Mouse (Mus musculus): ENCODE measurements at regions not wholly inside any gene's neighbourhood (a gene's known extent, or its start where the extent isn't known, plus 50 kb on each side); places are given as distances from the start of the nearest gene placed in this dataset.

GRCm38 (mm10) chr2:128445443-128445842 is 145.6 kb upstream of the Spdye4c start:
- no peak for DNase-seq
- intact Hi-C loops (cut with DNase I; ENCODE audit: low total_unique reads): no loop called here

GRCm38 (mm10) chr2:128449294-128449693 is 141.7 kb upstream of the Spdye4c start:
- intact Hi-C loops (cut with DNase I; ENCODE audit: low total_unique reads): no loop called here
- DNase-seq: no peak

- no peak for DNase-seq
- intact Hi-C loops (cut with DNase I; ENCODE audit: low total_unique reads): no loop called here
These were observed 141.0 kb upstream of the Spdye4c start for GRCm38 (mm10) chr2:128450045-128450444.

DNA sequence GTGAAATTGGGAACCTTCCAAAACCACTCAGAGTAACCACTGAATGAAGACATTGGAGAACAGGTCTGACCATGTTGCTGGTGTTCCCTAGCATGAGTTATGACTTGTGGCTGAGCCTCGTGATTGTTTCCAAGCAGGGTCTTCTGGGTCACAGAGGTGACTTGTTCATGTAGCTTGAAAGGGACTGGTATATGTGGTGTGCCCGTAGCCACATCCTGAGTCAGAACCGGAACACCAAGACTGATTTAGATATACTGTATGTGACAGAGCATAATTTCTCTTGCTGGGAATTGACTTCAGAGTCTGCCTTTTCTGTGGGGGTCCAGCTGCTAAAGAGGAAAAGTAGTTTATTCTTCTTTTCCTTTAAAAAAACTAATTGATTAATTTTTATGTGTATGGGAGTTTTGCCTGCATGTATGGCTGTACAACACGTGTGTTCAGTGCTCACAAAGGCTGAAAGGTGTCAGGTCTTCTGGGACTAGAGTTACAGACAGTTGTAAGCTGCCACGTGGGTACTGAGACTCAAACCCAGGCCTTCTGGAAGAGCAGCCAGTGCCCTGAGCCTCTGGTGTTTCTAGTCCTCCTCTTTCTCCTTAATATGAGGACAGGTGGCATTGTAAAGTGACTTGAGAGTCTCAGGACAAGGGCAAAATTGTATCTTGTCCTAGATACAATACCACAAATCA is 139.3 kb upstream of the Spdye4c start:
- no peak for DNase-seq
- intact Hi-C loops (cut with DNase I; ENCODE audit: low total_unique reads): no loop called here

GRCm38 (mm10) chr2:128452582-128452981 is 138.4 kb upstream of the Spdye4c start:
- DNase-seq: peak; percentile 1
- intact Hi-C loops (cut with DNase I; ENCODE audit: low total_unique reads): no loop called here

- no peak for DNase-seq
- intact Hi-C loops (cut with DNase I; ENCODE audit: low total_unique reads): no loop called here
These were observed 136.5 kb upstream of the Spdye4c start for GRCm38 (mm10) chr2:128454509-128454908.

GRCm38 (mm10) chr2:128457591-128458209 is 133.3 kb upstream of the Spdye4c start:
- intact Hi-C loops (cut with DNase I; ENCODE audit: low total_unique reads): no loop called here
- DNase-seq: no peak

- DNase-seq: no peak
- intact Hi-C loops (cut with DNase I; ENCODE audit: low total_unique reads): no loop called here
These were observed 125.6 kb upstream of the Spdye4c start for GRCm38 (mm10) chr2:128465214-128465984.

- DNase-seq: no peak
- intact Hi-C loops (cut with DNase I; ENCODE audit: low total_unique reads): no loop called here
These were observed 123.3 kb upstream of the Spdye4c start for GRCm38 (mm10) chr2:128467490-128468245.

- intact Hi-C loops (cut with DNase I; ENCODE audit: low total_unique reads): no loop called here
- no peak for DNase-seq
These were observed 122.7 kb upstream of the Spdye4c start for GRCm38 (mm10) chr2:128468323-128468722.

GRCm38 (mm10) chr2:128470351-128470750 is 120.7 kb upstream of the Spdye4c start:
- intact Hi-C loops (cut with DNase I; ENCODE audit: low total_unique reads): no loop called here
- peak; percentile 21 for DNase-seq

DNA sequence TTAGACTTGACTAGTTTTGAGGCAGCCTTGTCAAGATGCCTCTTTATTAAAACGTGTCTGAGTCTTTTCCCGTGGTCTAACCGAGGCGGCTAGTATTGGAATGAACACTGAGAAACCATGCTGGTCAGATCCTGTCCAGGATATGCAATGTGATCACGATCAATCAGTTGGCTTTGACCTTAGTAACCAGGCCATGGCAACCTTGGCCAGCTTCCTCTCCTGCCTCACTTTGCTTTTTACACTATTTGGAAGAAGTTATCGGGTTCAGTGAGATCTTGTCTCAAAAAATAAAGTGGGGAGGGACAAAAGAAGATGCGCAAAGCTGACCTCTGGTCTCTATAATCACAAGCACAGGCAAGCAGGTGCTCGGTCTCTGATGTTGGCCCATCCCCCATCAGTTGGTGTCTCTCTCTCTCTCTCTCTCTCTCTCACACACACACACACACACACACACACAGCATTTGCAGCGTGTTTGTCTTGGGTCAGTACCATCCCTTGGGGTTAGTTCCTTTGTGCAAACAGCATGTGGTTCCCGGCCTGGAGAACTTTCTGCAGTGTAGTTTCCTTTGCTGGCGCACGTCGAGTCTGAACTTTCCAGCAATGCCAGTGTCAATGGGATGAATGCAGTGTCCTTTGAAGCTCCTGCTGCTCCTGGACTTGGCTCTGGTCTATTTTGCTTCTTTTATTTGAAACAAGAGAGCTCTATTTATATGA is 117.6 kb upstream of the Spdye4c start:
- DNase-seq: no peak
- intact Hi-C loops (cut with DNase I; ENCODE audit: low total_unique reads): no loop called here

DNA sequence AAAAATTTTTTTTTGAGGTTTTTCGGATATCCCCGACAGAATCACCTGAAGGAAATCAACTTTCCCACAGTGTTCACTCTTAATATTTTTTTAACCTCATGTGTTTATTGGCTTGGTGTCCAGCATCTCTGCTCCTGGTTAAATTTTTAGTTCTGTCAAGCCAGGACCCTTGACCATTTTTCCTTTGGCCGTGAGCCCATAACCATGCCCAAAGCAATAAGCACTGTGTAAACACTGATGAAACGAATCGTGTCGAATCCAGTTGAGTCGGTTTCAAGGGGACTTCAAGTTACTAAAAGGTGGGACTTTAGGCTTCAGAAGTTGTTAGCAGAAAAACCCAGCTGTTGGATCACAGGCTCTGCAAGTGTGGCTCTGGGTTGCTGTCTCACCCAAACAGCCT is 117.0 kb upstream of the Spdye4c start:
- intact Hi-C loops (cut with DNase I; ENCODE audit: low total_unique reads): no loop called here

GRCm38 (mm10) chr2:128477242-128477641 is 113.8 kb upstream of the Spdye4c start:
- intact Hi-C loops (cut with DNase I; ENCODE audit: low total_unique reads): no loop called here
- no peak for DNase-seq

More for the DNA sequence above, 117.0 kb upstream of the Spdye4c start:
- DNase-seq: no peak

DNA sequence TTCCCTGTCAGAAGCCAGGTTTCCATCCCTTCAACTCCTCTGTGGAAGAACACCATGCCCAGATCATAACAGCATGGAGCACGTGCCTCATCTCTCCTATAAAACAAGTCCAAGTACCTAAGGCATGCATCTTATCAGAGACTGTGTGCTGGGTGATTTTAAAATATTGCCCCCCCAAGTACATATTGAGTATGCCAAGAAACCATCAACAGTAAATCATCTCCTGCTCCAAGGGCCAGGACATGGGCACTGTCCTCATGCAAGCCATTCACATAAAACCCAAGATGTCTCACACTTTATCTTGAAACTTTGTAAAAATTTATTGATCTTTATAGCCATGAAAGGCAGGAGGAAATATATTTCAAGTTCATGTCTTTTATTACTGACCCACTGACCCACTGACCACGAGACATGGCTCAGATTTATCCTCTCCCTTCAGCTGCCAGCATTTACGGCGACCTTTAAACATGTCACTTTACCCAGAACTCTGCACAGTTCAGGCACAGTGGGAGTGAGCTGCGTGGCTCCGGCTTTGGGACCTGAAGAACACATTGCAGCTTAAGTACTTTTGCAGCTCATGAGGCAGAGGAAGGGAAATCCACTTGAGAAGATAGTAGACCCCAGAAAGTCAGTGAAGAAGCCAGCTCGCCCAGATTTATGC is 99.7 kb upstream of the Spdye4c start:
- no peak for DNase-seq
- intact Hi-C loops (cut with DNase I; ENCODE audit: low total_unique reads): no loop called here

DNA sequence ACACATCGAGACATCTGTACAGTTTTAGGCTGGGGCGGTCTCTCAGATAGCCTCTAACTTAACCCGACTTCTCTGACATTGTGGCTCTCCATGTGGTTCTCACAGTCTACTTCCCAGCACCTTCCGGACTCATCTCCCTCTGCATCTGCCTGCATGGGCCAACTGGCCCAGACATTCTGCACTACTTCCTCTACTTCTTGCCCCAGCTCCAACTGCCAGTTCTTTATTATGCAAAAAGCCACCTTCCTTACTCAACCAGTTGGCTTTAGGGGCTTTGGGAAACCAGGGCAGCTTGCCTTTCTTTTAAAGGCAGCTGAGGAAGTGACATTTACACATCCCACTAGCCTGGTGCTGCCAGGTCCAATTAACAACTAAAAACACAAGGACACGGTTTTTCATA is 97.1 kb upstream of the Spdye4c start:
- no peak for DNase-seq
- intact Hi-C loops (cut with DNase I; ENCODE audit: low total_unique reads): no loop called here

DNA sequence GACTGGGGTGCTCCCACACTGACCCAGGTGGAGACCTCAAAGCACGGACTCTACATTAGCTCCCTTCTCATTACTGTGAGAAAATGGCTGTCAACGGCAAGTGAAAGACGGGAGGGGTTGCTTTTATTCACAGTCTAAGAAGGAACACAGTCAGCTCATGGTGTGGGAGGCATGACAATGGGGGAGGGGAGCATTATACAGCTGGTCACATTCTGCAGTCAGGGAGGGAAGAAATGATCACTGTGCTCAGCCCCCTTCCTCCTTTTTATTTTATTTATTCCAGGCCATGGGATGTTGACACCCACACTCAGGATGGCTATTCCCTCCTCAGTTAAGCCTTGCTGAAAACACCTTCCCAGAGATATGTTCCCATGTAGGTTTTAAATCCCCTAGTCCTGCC is 93.1 kb upstream of the Spdye4c start:
- intact Hi-C loops (cut with DNase I; ENCODE audit: low total_unique reads): no loop called here

GRCm38 (mm10) chr2:128498611-128499010 is 92.4 kb upstream of the Spdye4c start:
- intact Hi-C loops (cut with DNase I; ENCODE audit: low total_unique reads): no loop called here
- no peak for DNase-seq

More for the DNA sequence above, 93.1 kb upstream of the Spdye4c start:
- no peak for DNase-seq

All from gastrocnemius, postnatal 14 days (tissue).